Mouse (Mus musculus): ENCODE measurements around the gene Serpinb1b. TPM values are rescaled to one million over a fixed set of nuclear protein-coding genes. Genes with fewer than 3 reads are reported as not detected.
"Not testable (repeated sequence)": the region's sequence is repeated elsewhere in the genome, so short reads cannot be mapped to it uniquely, and the experiment has no call there.

The Serpinb1b gene
- polyA plus RNA-seq (2015; fragmentation: Nextera tagmentation; extraction: Ambion mirVana) = not detected in 2 replicates

DNA sequence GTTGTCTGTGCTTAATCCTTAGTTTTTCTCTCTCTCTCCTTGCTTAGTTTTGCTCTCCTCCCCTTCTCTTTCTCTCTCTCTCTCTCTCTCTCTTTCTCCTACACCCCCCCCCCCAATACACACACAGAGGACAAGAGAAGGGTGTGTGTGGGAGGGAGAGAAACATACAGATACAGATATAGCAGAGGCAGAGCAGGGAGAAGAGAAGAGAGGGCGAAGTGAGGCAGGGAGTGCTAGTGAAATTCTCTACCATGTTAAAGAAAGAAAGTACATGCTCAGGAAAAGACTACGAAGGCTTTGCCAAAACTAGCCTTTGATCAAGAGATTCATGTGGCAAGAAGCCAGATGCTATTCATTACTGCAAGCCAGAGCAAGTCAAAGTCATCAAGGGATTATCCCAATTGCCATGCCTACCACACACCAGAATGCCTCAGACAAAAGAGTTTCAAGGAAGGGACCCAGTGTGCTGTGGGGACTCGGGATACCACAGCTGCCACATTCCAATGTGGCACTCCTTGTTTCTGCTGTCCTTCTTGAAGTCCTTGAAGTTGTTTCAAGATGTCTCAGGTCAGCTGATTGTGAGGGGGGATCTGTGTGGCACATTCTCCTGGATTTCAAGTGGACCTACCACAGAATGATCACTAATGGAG, at the start of gene Serpinb1b:
Gene Serpinb1b, plus strand, starts transcription at position 520 of the 650 bp plus-strand sequence.
- no peak for ATAC-seq (ENCODE audit: low FRiP score, low TSS enrichment)
- no peak within 1 kb of the TSS for H3K9ac ChIP-seq (replicated peaks; ENCODE audit: low read length)
- H3K4me2 ChIP-seq (replicated peaks; ENCODE audit: low read depth, low read length) = peak within 1 kb of the TSS; percentile 39; the same call in 1 of the 2 replicates

DNA sequence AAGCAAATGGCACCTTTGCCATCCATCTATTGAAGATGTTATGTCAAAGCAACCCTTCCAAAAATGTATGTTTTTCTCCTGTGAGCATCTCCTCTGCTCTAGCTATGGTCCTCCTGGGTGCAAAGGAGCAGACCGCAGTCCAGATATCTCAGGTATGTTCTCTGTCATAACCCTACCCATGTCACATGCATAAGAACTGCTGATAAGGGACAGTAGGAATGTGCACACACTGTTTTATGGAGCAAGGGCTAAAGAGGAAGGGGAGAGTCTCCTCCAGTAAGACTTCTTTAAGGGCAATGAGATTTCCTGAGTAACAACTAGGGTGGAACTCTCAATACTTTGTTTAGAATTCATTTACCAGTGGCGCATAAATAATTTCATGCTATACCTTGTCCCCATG, 48.9 kb upstream of the Serpinb1b start:
- not testable (repeated sequence) for ATAC-seq (ENCODE audit: low FRiP score, low TSS enrichment); H3K9me3 ChIP-seq (ENCODE audit: low read length)
- 97% methylated on average over 2 of the region's 2 CpGs for WGBS

More for the DNA sequence above, at the start of gene Serpinb1b:
- Histone ChIP-seq H3K9me3 (ENCODE audit: low read length) (no peaks in the 10 kb centered on the region), H3K4me1 (ENCODE audit: insufficient read depth, low read length) (no peaks in the 10 kb centered on the region), H3K36me3 (ENCODE audit: insufficient read depth, low read length) (no peaks in the 10 kb centered on the region), H3K27me3 (ENCODE audit: insufficient read depth, low read length) (no peaks in the 10 kb centered on the region), H3K27ac (ENCODE audit: low read length) (no peak within 1 kb of the TSS), H3K4me3 (ENCODE audit: low read length) (no peak within 1 kb of the TSS)
- WGBS = 66% methylated on average over 3 of the region's 3 CpGs

GRCm38 (mm10) chr13:33030281-33030680, 48.1 kb upstream of the Serpinb1b start:
- 94% methylated on average over 2 of the region's 3 CpGs for WGBS
- Histone ChIP-seq H3K9ac (replicated peaks; ENCODE audit: low read length) (no peak overlapping the region), H3K4me1 (ENCODE audit: insufficient read depth, low read length) (no peaks in the 10 kb centered on the region), H3K27me3 (ENCODE audit: insufficient read depth, low read length) (no peaks in the 10 kb centered on the region), H3K9me3 (ENCODE audit: low read length) (no peaks in the 10 kb centered on the region), H3K27ac (ENCODE audit: low read length) (no peak overlapping the region), H3K4me3 (ENCODE audit: low read length) (no peak overlapping the region), H3K36me3 (ENCODE audit: insufficient read depth, low read length) (no peaks in the 10 kb centered on the region), H3K4me2 (replicated peaks; ENCODE audit: low read depth, low read length) (no peak overlapping the region)
- ATAC-seq (ENCODE audit: low FRiP score, low TSS enrichment) = no peak

More for the DNA sequence above, 48.9 kb upstream of the Serpinb1b start:
- not testable (repeated sequence) for H3K27ac ChIP-seq (ENCODE audit: low read length); H3K36me3 ChIP-seq (ENCODE audit: insufficient read depth, low read length); H3K4me1 ChIP-seq (ENCODE audit: insufficient read depth, low read length); H3K4me2 ChIP-seq (replicated peaks; ENCODE audit: low read depth, low read length); H3K27me3 ChIP-seq (ENCODE audit: insufficient read depth, low read length); H3K4me3 ChIP-seq (ENCODE audit: low read length); H3K9ac ChIP-seq (replicated peaks; ENCODE audit: low read length)

GRCm38 (mm10) chr13:33035506-33035905, 42.9 kb upstream of the Serpinb1b start:
- no peaks in the 10 kb centered on the region for H3K36me3 ChIP-seq (ENCODE audit: insufficient read depth, low read length)
- no peaks in the 10 kb centered on the region for H3K9me3 ChIP-seq (ENCODE audit: low read length)
- no peak overlapping the region for H3K9ac ChIP-seq (replicated peaks; ENCODE audit: low read length)
- H3K4me2 ChIP-seq (replicated peaks; ENCODE audit: low read depth, low read length) = no peak overlapping the region
- no peak overlapping the region for H3K27ac ChIP-seq (ENCODE audit: low read length)
- no peak for ATAC-seq (ENCODE audit: low FRiP score, low TSS enrichment)
- no peak overlapping the region for H3K4me3 ChIP-seq (ENCODE audit: low read length)
- H3K4me1 ChIP-seq (ENCODE audit: insufficient read depth, low read length) = no peaks in the 10 kb centered on the region
- 72% methylated on average over 1 of the region's 1 CpGs for WGBS
- no peaks in the 10 kb centered on the region for H3K27me3 ChIP-seq (ENCODE audit: insufficient read depth, low read length)

DNA sequence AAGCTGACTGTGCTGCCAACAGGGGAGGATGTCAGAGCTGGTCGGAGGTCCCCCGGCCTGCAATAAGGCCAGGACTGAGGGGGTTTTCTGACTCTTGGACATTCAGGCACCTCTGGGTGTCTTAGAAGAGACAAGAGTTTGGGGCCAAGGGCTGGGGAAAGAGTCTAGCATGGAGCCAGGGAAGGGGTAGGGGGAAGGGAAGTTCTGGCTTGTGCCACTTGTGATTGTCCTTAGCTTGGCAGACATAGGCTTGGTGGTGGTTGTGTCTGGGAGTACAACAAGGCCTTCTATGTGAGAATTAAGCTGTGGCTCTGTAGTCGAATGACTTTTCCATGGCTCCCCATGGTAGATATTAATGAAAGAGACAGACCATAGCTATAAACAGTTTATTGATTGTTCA, 34.8 kb upstream of the Serpinb1b start:
- no peaks in the 10 kb centered on the region for H3K4me1 ChIP-seq (ENCODE audit: insufficient read depth, low read length)
- no peak overlapping the region for H3K4me2 ChIP-seq (replicated peaks; ENCODE audit: low read depth, low read length)
- no peaks in the 10 kb centered on the region for H3K27me3 ChIP-seq (ENCODE audit: insufficient read depth, low read length)
- H3K9me3 ChIP-seq (ENCODE audit: low read length) = no peaks in the 10 kb centered on the region
- no peaks in the 10 kb centered on the region for H3K36me3 ChIP-seq (ENCODE audit: insufficient read depth, low read length)
- 96% methylated on average over 3 of the region's 3 CpGs for WGBS
- H3K27ac ChIP-seq (ENCODE audit: low read length) = no peak overlapping the region
- H3K4me3 ChIP-seq (ENCODE audit: low read length) = no peak overlapping the region
- H3K9ac ChIP-seq (replicated peaks; ENCODE audit: low read length) = no peak overlapping the region
- no peak for ATAC-seq (ENCODE audit: low FRiP score, low TSS enrichment)

- ATAC-seq (ENCODE audit: low FRiP score, low TSS enrichment) = no peak
- Histone ChIP-seq H3K9me3 (ENCODE audit: low read length) (no peaks in the 10 kb centered on the region), H3K27ac (ENCODE audit: low read length) (no peak overlapping the region), H3K36me3 (ENCODE audit: insufficient read depth, low read length) (no peaks in the 10 kb centered on the region), H3K9ac (replicated peaks; ENCODE audit: low read length) (no peak overlapping the region), H3K4me1 (ENCODE audit: insufficient read depth, low read length) (no peaks in the 10 kb centered on the region), H3K4me2 (replicated peaks; ENCODE audit: low read depth, low read length) (no peak overlapping the region), H3K27me3 (ENCODE audit: insufficient read depth, low read length) (no peaks in the 10 kb centered on the region), H3K4me3 (ENCODE audit: low read length) (no peak overlapping the region)
- 88% methylated on average over 2 of the region's 2 CpGs for WGBS
Observed at GRCm38 (mm10) chr13:33047234-33047633, 31.1 kb upstream of the Serpinb1b start.

DNA sequence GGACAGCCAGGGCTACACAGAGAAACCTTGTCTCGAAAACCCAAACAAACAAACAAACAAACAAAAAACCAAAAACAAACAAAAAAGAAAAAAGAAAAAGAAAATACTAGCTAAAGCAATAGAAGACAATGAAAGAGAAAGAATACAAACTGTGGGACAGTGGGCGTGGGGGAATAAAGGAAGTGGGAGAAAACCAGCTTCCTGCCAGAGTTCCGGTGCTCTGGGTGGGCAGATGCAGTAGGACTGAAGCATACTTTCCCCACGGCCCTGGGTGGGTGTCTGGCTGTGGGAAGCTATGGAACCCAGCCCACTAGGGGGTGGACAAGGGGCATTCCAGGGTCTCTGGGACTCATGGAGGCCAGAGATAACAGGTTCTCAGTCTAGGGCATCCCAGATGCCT, 30.2 kb upstream of the Serpinb1b start:
- H3K9me3 ChIP-seq (ENCODE audit: low read length) = no peaks in the 10 kb centered on the region
- H3K4me2 ChIP-seq (replicated peaks; ENCODE audit: low read depth, low read length) = no peak overlapping the region
- no peaks in the 10 kb centered on the region for H3K36me3 ChIP-seq (ENCODE audit: insufficient read depth, low read length)
- H3K4me3 ChIP-seq (ENCODE audit: low read length) = no peak overlapping the region
- H3K4me1 ChIP-seq (ENCODE audit: insufficient read depth, low read length) = no peaks in the 10 kb centered on the region
- no peaks in the 10 kb centered on the region for H3K27me3 ChIP-seq (ENCODE audit: insufficient read depth, low read length)
- 74% methylated on average over 4 of the region's 4 CpGs for WGBS
- H3K9ac ChIP-seq (replicated peaks; ENCODE audit: low read length) = no peak overlapping the region
- no peak for ATAC-seq (ENCODE audit: low FRiP score, low TSS enrichment)
- H3K27ac ChIP-seq (ENCODE audit: low read length) = no peak overlapping the region

DNA sequence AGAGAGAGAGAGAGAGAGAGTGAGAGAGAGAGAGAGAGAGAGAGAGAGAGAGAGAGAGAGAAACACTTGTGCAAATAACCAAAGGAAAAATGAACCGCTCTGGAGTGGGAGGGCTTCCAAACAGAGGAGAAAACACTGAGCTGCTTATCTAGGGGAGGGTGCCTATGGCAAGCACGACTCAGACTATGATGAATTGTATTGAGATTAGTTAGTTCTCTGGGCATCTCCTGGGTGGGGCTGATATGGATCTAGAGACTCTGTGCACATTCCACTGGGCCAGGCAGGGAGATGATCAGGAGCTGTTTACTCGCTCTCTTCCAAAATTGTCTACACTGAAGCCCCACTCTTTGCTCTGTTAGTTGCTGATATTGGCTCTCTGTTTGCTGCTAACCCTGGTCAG, 26.7 kb upstream of the Serpinb1b start:
- Histone ChIP-seq H3K4me1 (ENCODE audit: insufficient read depth, low read length) (no peaks in the 10 kb centered on the region), H3K27me3 (ENCODE audit: insufficient read depth, low read length) (no peaks in the 10 kb centered on the region), H3K9ac (replicated peaks; ENCODE audit: low read length) (no peak overlapping the region), H3K36me3 (ENCODE audit: insufficient read depth, low read length) (no peaks in the 10 kb centered on the region), H3K27ac (ENCODE audit: low read length) (no peak overlapping the region), H3K4me3 (ENCODE audit: low read length) (no peak overlapping the region), H3K4me2 (replicated peaks; ENCODE audit: low read depth, low read length) (no peak overlapping the region), H3K9me3 (ENCODE audit: low read length) (no peaks in the 10 kb centered on the region)
- 55% methylated on average over 3 of the region's 3 CpGs for WGBS
- no peak for ATAC-seq (ENCODE audit: low FRiP score, low TSS enrichment)

DNA sequence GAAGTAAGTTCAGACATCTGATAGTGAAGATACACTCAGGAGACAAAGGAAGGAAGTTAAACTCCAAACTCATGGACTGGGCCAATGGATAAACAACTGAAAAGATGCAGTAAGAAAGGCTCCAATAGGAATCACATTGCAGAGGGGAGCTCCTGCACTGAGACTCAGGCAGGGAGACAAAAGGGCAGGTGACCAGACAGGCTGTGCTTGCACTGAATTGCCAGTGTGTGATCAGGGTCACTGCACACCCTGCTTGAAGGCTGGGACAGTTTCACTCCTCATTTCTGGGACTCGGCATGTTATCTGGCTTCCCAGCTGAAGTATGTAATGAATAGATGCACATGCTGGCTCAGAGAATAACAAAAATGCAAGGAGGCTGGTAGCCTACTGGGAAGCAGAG, 15.3 kb upstream of the Serpinb1b start:
- 26% methylated on average over 1 of the region's 1 CpGs for WGBS

DNA sequence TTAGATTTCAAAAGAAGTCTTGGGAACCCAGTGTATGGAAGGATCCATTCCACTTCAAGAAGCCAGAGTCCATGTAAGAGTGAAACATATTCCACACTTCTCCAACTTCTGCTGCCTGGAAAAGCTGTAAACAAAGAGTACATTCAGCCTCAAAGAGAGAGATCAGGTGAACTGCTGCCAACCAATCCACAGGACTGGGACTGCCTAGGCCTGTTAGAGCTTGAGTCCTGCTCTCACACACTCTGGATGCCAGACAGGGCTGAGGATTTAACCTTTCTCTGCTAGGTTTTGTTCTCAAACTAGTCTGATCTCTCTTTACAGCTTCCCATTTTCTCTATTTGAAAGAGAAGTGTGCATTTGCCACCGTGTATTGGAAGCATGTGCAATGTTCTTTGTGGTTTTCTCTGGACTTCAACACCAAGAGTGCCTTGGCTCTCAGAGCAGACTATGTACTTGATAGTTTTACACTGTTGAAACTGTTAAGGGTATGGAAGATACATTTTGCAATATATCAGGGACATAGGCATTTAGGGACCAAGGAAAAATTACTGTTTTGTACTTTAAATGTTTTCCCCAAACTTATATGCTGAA, 10.9 kb upstream of the Serpinb1b start:
- no peaks in the 10 kb centered on the region for H3K36me3 ChIP-seq (ENCODE audit: insufficient read depth, low read length)
- H3K27ac ChIP-seq (ENCODE audit: low read length) = no peak overlapping the region
- no peaks in the 10 kb centered on the region for H3K9me3 ChIP-seq (ENCODE audit: low read length)
- no peaks in the 10 kb centered on the region for H3K27me3 ChIP-seq (ENCODE audit: insufficient read depth, low read length)
- H3K9ac ChIP-seq (replicated peaks; ENCODE audit: low read length) = no peak overlapping the region
- no peak overlapping the region for H3K4me3 ChIP-seq (ENCODE audit: low read length)
- no peaks in the 10 kb centered on the region for H3K4me1 ChIP-seq (ENCODE audit: insufficient read depth, low read length)
- WGBS = 86% methylated on average over 1 of the region's 1 CpGs
- H3K4me2 ChIP-seq (replicated peaks; ENCODE audit: low read depth, low read length) = no peak overlapping the region
- no peak for ATAC-seq (ENCODE audit: low FRiP score, low TSS enrichment)

More for the DNA sequence above, 15.3 kb upstream of the Serpinb1b start:
- Histone ChIP-seq H3K36me3 (ENCODE audit: insufficient read depth, low read length) (no peaks in the 10 kb centered on the region), H3K4me3 (ENCODE audit: low read length) (no peak overlapping the region), H3K4me1 (ENCODE audit: insufficient read depth, low read length) (no peaks in the 10 kb centered on the region), H3K9ac (replicated peaks; ENCODE audit: low read length) (no peak overlapping the region), H3K9me3 (ENCODE audit: low read length) (no peaks in the 10 kb centered on the region), H3K27me3 (ENCODE audit: insufficient read depth, low read length) (no peaks in the 10 kb centered on the region), H3K27ac (ENCODE audit: low read length) (no peak overlapping the region), H3K4me2 (replicated peaks; ENCODE audit: low read depth, low read length) (no peak overlapping the region)
- ATAC-seq (ENCODE audit: low FRiP score, low TSS enrichment) = no peak
